Mouse (Mus musculus): ENCODE data around the gene Gm10778. TPM values are rescaled to one million over a fixed set of nuclear protein-coding genes. Genes with fewer than 3 reads are reported as not detected.
A peak's percentile ranks its signal among the peaks of the same experiment; 100 is the strongest.

The Gm10778 gene
- polyA plus RNA-seq, 1 experiment from 2014 or later, result 6.3 TPM

GRCm38 (mm10) chr10:81604968-81605665 is 43.7 kb upstream of the Gm10778 start:
- WGBS, result 19% methylated on average over 29 of the region's 29 CpGs

DNA sequence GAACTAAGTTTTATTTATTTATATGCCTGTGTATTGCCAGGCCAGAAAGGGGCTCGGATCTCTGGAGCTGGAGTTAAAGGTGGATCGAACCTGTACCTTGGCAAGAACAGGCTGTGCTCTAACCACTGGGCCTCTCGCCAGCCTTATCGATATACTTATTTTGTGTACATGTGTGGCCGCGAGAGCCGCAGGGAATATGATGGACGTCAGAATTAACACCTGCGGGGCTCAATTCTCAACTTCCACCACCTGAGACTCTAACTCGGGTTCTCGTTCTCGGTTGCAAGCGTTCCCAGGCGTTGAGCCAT is 43.2 kb upstream of the Gm10778 start:
- 3% methylated on average over 14 of the region's 14 CpGs for WGBS
- no peak for ATAC-seq (ENCODE audit: insufficient number of reproducible peaks, insufficient read depth, low FRiP score, low read depth)
- peak overlapping the region; percentile 69 for H3K4me2 ChIP-seq (replicated peaks; ENCODE audit: low read depth, low read length)
- peak overlapping the region; percentile 49 for H3K4me3 ChIP-seq (ENCODE audit: low read depth, low read length)
- peaks cover 10% of the 10 kb centered on the region for H3K4me1 ChIP-seq (ENCODE audit: control insufficient read depth, insufficient read depth, low read length)
- no peaks in the 10 kb centered on the region for H3K36me3 ChIP-seq (ENCODE audit: control insufficient read depth, insufficient read depth, low read length)
- H3K9me3 ChIP-seq (ENCODE audit: control insufficient read depth, low read depth, low read length), result no peaks in the 10 kb centered on the region
- H3K9ac ChIP-seq (replicated peaks; ENCODE audit: low read depth, low read length), result peak overlapping the region; percentile 33; the same call in 1 of the 2 replicates
- peak overlapping the region; percentile 91 for H3K27ac ChIP-seq (ENCODE audit: low read length)
- no peaks in the 10 kb centered on the region for H3K27me3 ChIP-seq (ENCODE audit: control insufficient read depth, insufficient read depth, low read length)

More at GRCm38 (mm10) chr10:81604968-81605665, 43.7 kb upstream of the Gm10778 start:
- peaks cover 11% of the 10 kb centered on the region for H3K4me1 ChIP-seq (ENCODE audit: control insufficient read depth, insufficient read depth, low read length)
- H3K36me3 ChIP-seq (ENCODE audit: control insufficient read depth, insufficient read depth, low read length), result no peaks in the 10 kb centered on the region
- H3K27ac ChIP-seq (ENCODE audit: low read length), result peak overlapping the region; percentile 91
- ATAC-seq (ENCODE audit: insufficient number of reproducible peaks, insufficient read depth, low FRiP score, low read depth), result peak; percentile 14; the same call in 1 of the 2 replicates
- peak overlapping the region; percentile 49 for H3K4me3 ChIP-seq (ENCODE audit: low read depth, low read length)
- H3K27me3 ChIP-seq (ENCODE audit: control insufficient read depth, insufficient read depth, low read length), result no peaks in the 10 kb centered on the region
- peak overlapping the region; percentile 69 for H3K4me2 ChIP-seq (replicated peaks; ENCODE audit: low read depth, low read length)
- peak overlapping the region; percentile 33; the same call in 1 of the 2 replicates for H3K9ac ChIP-seq (replicated peaks; ENCODE audit: low read depth, low read length)
- no peaks in the 10 kb centered on the region for H3K9me3 ChIP-seq (ENCODE audit: control insufficient read depth, low read depth, low read length)

DNA sequence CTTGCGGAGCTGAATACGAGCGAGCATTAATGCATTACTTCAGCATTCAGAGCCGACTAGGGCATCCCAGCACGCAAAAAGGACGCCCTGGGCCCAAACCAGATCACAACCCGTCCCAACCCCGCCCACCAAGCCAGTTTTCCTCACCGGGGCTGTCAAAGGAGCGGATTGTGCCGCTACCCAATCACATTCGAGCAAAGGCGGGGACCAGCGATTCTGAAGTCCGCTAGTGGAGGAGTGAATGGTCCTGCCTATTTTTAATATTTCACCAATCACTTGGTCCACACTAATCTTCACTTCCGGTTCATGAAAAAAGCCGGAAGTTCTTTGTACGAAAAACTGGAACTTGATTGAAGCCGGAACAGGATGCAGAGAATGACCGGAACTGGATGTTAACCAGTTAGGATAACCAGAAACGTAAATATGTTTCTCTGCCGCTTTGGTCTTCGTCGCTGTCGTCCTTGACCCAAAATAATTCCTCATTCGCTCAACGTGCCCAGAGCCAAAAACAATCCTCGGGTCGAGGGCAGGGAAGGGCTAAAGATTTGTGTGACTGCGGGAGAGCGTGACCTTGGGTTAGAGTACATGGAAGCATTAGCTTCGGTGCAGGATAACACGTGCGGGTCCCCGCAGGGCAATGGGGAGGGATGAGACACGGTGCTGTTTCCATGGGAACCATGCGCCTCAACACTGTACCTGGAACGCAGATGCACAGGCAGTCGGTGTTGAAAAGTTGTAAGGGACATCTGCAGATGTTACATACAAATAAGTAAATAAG is 42.7 kb upstream of the Gm10778 start, which contains the start of gene BC025920:
TSS of gene BC025920 (plus strand) at position 297 of the 778 bp plus-strand sequence.
- peak within 1 kb of the TSS; percentile 94 for H3K4me2 ChIP-seq (replicated peaks; ENCODE audit: low read depth, low read length)
- no peaks in the 10 kb centered on the region for H3K27me3 ChIP-seq (ENCODE audit: control insufficient read depth, insufficient read depth, low read length)
- H3K9me3 ChIP-seq (ENCODE audit: control insufficient read depth, low read depth, low read length), result no peaks in the 10 kb centered on the region; the same call in 1 of the 2 replicates
- peak within 1 kb of the TSS; percentile 33; the same call in 1 of the 2 replicates for H3K9ac ChIP-seq (replicated peaks; ENCODE audit: low read depth, low read length)
- ATAC-seq (ENCODE audit: insufficient number of reproducible peaks, insufficient read depth, low FRiP score, low read depth), result peak; percentile 89
- peak within 1 kb of the TSS; percentile 91 for H3K27ac ChIP-seq (ENCODE audit: low read length)
- no peaks in the 10 kb centered on the region for H3K36me3 ChIP-seq (ENCODE audit: control insufficient read depth, insufficient read depth, low read length)
- peak within 1 kb of the TSS; percentile 49 for H3K4me3 ChIP-seq (ENCODE audit: low read depth, low read length)
- H3K4me1 ChIP-seq (ENCODE audit: control insufficient read depth, insufficient read depth, low read length), result peaks cover 9% of the 10 kb centered on the region
- under 1% methylated on average over 39 of the region's 39 CpGs for WGBS

DNA sequence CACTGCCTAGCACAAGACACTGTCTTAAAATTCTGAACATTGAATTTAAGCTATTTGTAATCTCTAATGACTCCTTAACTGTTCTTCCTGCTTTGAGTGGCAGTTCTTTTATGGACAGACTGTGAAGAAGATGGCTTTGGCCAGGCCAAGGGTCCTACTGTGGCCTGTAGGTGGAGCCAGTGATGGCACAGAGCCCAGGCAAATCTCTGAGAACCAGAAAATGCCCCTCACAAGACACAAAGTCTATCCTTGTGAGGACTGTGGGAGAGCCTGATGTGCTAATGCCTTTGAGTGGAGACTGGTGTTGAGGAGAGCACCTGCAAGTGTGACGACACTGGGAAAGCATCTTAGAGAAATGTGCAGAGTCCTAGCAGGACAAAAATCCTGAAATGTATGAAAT is 40.6 kb upstream of the Gm10778 start:
- Histone ChIP-seq H3K36me3 (ENCODE audit: control insufficient read depth, insufficient read depth, low read length) (no peaks in the 10 kb centered on the region), H3K4me3 (ENCODE audit: low read depth, low read length) (no peak overlapping the region), H3K4me2 (replicated peaks; ENCODE audit: low read depth, low read length) (no peak overlapping the region), H3K27ac (ENCODE audit: low read length) (no peak overlapping the region), H3K4me1 (ENCODE audit: control insufficient read depth, insufficient read depth, low read length) (peaks cover 3% of the 10 kb centered on the region; the same call in 1 of the 2 replicates), H3K9me3 (ENCODE audit: control insufficient read depth, low read depth, low read length) (no peaks in the 10 kb centered on the region; the same call in 1 of the 2 replicates), H3K27me3 (ENCODE audit: control insufficient read depth, insufficient read depth, low read length) (no peaks in the 10 kb centered on the region), H3K9ac (replicated peaks; ENCODE audit: low read depth, low read length) (no peak overlapping the region)
- WGBS, result 79% methylated on average over 1 of the region's 1 CpGs
- ATAC-seq (ENCODE audit: insufficient number of reproducible peaks, insufficient read depth, low FRiP score, low read depth), result no peak

GRCm38 (mm10) chr10:81612779-81613178 is 36.1 kb upstream of the Gm10778 start:
- Histone ChIP-seq H3K9me3 (ENCODE audit: control insufficient read depth, low read depth, low read length) (no peaks in the 10 kb centered on the region; the same call in 1 of the 2 replicates), H3K9ac (replicated peaks; ENCODE audit: low read depth, low read length) (no peak overlapping the region), H3K27ac (ENCODE audit: low read length) (no peak overlapping the region), H3K27me3 (ENCODE audit: control insufficient read depth, insufficient read depth, low read length) (no peaks in the 10 kb centered on the region), H3K4me1 (ENCODE audit: control insufficient read depth, insufficient read depth, low read length) (no peaks in the 10 kb centered on the region), H3K4me2 (replicated peaks; ENCODE audit: low read depth, low read length) (no peak overlapping the region), H3K36me3 (ENCODE audit: control insufficient read depth, insufficient read depth, low read length) (no peaks in the 10 kb centered on the region), H3K4me3 (ENCODE audit: low read depth, low read length) (no peak overlapping the region)
- ATAC-seq (ENCODE audit: insufficient number of reproducible peaks, insufficient read depth, low FRiP score, low read depth), result peak; percentile 12; the same call in 1 of the 2 replicates
- 61% methylated on average over 3 of the region's 3 CpGs for WGBS

DNA sequence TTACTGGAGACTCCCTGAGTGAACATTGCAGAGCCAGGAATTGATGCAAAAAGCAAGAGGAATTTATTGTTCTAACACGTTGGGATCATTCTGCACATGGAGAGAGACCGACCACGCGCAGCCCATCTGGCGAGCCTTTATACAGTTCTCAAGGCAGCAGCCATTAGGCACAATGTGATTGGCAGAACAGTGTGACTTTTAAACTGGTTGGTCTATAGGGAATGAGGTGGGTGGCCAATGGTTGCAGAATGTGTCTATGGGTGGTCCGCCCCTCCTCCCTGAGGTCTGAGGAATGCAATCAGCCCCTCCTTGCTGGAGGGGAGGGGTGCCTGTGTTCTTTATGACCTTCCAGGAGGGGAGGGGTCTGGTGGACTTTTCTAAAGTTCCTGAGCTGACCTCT is 33.4 kb upstream of the Gm10778 start:
- Histone ChIP-seq H3K27ac (ENCODE audit: low read length) (no peak overlapping the region), H3K4me1 (ENCODE audit: control insufficient read depth, insufficient read depth, low read length) (no peaks in the 10 kb centered on the region), H3K4me2 (replicated peaks; ENCODE audit: low read depth, low read length) (no peak overlapping the region), H3K36me3 (ENCODE audit: control insufficient read depth, insufficient read depth, low read length) (no peaks in the 10 kb centered on the region), H3K4me3 (ENCODE audit: low read depth, low read length) (no peak overlapping the region), H3K27me3 (ENCODE audit: control insufficient read depth, insufficient read depth, low read length) (no peaks in the 10 kb centered on the region), H3K9me3 (ENCODE audit: control insufficient read depth, low read depth, low read length) (no peaks in the 10 kb centered on the region; the same call in 1 of the 2 replicates), H3K9ac (replicated peaks; ENCODE audit: low read depth, low read length) (no peak overlapping the region)
- WGBS, result 51% methylated on average over 6 of the region's 6 CpGs
- no peak for ATAC-seq (ENCODE audit: insufficient number of reproducible peaks, insufficient read depth, low FRiP score, low read depth)

DNA sequence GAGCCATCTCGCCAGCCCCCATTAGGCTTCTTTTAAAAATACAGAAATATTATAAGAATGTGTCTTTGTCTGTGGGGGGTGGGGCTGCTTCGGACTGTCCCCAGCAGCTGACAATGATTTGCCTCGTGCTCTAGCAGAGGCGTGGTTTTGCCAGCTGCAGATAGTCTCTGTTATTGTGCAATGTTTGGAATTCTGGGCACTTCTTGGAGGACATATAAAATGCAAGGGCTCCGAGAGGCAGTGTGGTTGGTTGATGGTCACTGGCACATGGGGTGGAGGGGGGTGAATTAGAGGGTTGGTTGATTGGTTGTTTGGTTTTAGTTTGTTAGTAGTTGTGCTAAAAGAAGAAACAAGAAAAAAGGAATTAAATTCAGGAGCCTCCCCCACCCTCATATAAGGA is 28.9 kb upstream of the Gm10778 start:
- H3K27ac ChIP-seq (ENCODE audit: low read length), result no peak overlapping the region
- no peaks in the 10 kb centered on the region for H3K4me1 ChIP-seq (ENCODE audit: control insufficient read depth, insufficient read depth, low read length)
- no peaks in the 10 kb centered on the region for H3K27me3 ChIP-seq (ENCODE audit: control insufficient read depth, insufficient read depth, low read length)
- peaks cover 6% of the 10 kb centered on the region; the same call in 1 of the 2 replicates for H3K36me3 ChIP-seq (ENCODE audit: control insufficient read depth, insufficient read depth, low read length)
- 77% methylated on average over 5 of the region's 5 CpGs for WGBS
- H3K4me3 ChIP-seq (ENCODE audit: low read depth, low read length), result no peak overlapping the region
- no peak overlapping the region for H3K9ac ChIP-seq (replicated peaks; ENCODE audit: low read depth, low read length)
- no peak overlapping the region for H3K4me2 ChIP-seq (replicated peaks; ENCODE audit: low read depth, low read length)
- no peaks in the 10 kb centered on the region for H3K9me3 ChIP-seq (ENCODE audit: control insufficient read depth, low read depth, low read length)
- ATAC-seq (ENCODE audit: insufficient number of reproducible peaks, insufficient read depth, low FRiP score, low read depth), result no peak

DNA sequence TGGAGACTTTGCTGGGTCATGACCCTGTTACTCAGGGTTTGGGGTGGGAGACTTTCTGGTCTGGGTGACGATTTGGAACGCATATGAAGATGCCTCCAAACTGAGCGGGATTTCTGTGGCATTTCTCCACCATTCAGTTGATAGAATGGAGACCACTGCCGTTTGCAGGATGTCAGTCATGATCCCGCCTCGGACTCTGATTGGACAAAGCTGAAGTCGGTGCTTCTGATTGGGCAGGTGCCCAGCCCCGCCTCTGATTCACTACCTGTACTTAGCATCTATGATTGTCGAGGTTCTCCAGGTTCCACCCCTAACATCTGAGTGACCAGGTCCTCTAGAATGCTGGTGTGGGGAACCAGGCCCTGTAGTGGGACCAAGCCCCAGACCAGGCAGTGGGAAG is 28.1 kb upstream of the Gm10778 start:
- H3K4me2 ChIP-seq (replicated peaks; ENCODE audit: low read depth, low read length), result no peak overlapping the region
- 55% methylated on average over 9 of the region's 9 CpGs for WGBS
- H3K27me3 ChIP-seq (ENCODE audit: control insufficient read depth, insufficient read depth, low read length), result no peaks in the 10 kb centered on the region
- no peak for ATAC-seq (ENCODE audit: insufficient number of reproducible peaks, insufficient read depth, low FRiP score, low read depth)
- no peak overlapping the region for H3K27ac ChIP-seq (ENCODE audit: low read length)
- no peak overlapping the region for H3K9ac ChIP-seq (replicated peaks; ENCODE audit: low read depth, low read length)
- H3K4me1 ChIP-seq (ENCODE audit: control insufficient read depth, insufficient read depth, low read length), result no peaks in the 10 kb centered on the region
- H3K4me3 ChIP-seq (ENCODE audit: low read depth, low read length), result no peak overlapping the region
- H3K36me3 ChIP-seq (ENCODE audit: control insufficient read depth, insufficient read depth, low read length), result peaks cover 6% of the 10 kb centered on the region; the same call in 1 of the 2 replicates
- no peaks in the 10 kb centered on the region for H3K9me3 ChIP-seq (ENCODE audit: control insufficient read depth, low read depth, low read length)

Data from stomach, embryonic 14.5 days (tissue).